Mouse (Mus musculus) liver, embryonic 14.5 days (tissue): ENCODE measurements around the gene Serping1.

Experiments
- CTCF ChIP-seq: IDR thresholded peaks from 2 replicates; pipeline ENCODE4 v1.5.1; 2016; ENCODE audit warnings: antibody characterized with exemption, low read depth, control low read depth
- EP300 ChIP-seq: IDR thresholded peaks from 2 replicates; pipeline ENCODE4 v1.6.1; 2016; ENCODE audit warnings: antibody characterized with exemption, low read depth

DNA sequence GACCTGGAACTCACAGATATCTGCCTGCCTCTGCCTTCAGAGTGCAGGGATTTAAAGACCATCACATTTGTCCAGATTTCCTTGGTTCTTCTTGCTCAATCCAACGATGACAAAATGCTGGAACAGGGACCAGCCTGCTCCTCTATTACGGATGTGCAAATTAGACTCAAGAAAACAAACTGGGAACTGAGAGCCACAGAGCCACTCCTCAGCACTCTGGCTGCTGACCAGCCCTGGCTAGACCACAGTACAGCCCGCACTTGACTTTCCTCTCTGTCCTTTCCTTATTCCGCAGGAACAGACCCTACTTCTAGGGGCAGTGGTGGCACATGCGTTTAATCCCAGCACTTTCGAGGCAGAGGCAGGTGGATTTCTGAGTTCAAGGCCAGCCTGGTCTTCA is 4.7 kb downstream of the Serping1 start:
- TF ChIP-seq CTCF (no peak), EP300 (no peak)
